Mouse (Mus musculus) mouse embryonic stem cell (cell line): ENCODE results near the gene Gm45233.

Source experiments
- in situ Hi-C, 2 experiments: fragments of 300-500 bp; cut with MboI; formaldehyde crosslinking; loops; 1 replicate in 1 of 2; 3 replicates in 1 of 2; pipeline ENCODE4 v1.14.3; 2019 to 2020; ENCODE audit warnings: low sequenced_read_pairs in 2 of 2, low pct_unique_long_range_greater_than_20kb in 1 of 2, mixed read lengths in 1 of 2; ENCODE audit not compliant: unreplicated experiment in 1 of 2

Gene Gm45233

DNA sequence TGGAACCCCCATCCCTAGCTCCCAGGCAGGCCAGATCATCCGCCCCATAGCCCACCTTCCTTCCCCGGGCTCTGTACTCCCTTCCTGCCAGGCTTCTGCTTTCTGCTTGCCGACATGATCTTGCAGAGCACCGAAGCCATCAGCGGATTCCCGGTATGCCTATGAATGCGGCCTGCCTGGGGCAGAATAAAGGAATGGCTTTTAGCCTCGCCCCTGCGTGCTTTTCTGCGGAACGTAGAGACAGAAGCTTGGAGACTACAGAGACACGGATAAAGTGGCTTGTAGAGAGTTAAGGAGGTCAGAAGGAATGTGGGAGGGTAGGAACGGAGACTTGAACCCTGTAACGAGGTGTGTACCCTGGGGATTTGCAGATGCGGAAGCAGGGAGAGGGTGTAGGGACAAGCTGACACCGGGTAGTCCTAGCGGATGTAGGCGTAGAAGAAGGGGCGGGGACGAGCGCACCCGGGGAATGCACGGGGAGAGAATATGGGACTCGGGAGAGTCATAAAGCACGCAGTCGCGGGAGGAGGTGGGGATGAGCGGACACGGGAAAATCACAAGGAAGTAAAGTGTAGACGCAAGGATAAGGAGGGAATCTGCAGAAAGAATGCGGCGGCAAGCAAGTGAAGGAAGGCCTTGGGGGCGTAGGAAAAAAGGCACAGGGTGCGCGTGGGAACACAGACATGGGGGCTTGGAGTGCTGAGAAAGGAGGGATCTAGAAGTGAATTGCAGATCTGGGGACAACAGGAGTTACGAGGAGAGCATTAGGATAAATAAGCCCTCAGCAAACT is 607 bp upstream of the Gm45233 start:
- in situ Hi-C loops: no loop called here

DNA sequence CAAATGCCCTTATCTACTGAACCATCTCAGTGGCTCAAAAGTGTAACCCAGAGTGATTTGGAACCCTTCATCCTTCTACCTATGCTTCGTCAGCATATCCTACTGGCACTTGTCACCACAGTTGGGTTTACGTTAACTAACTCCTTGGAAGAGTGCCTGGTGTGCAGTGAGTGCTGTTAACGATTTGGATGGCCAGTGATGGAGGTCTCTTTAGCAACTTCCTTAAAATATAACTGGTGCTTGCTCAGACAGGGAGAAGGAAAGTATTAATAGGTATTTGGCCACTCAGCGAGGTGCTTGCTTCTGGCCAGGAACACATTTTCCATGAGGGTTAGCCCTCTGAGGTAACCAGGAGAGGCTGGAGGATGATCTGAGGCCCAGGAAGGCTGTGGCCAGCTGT is 3.9 kb downstream of the Gm45233 start:
- in situ Hi-C loops: no loop called here

DNA sequence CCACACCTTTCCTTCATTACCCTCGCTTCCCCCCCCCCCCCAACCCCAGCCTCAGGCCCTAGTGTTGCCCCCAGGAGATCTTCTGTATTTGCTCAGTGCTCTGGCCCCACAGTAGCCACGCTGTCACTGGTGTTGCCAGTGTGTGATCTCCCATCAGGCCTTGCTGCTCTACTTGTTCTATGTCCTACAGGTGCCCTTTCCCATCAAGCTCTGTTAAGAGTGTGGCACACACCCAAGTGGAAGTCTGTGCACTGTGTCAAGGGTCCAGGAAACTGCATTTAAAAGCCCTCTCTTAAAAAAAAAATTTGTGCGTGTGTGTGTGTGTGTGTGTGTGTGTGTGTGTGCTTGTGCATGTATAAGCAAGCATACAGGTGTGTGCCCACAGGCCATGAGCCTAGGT is 4.3 kb downstream of the Gm45233 start:
- in situ Hi-C loops: no loop called here

DNA sequence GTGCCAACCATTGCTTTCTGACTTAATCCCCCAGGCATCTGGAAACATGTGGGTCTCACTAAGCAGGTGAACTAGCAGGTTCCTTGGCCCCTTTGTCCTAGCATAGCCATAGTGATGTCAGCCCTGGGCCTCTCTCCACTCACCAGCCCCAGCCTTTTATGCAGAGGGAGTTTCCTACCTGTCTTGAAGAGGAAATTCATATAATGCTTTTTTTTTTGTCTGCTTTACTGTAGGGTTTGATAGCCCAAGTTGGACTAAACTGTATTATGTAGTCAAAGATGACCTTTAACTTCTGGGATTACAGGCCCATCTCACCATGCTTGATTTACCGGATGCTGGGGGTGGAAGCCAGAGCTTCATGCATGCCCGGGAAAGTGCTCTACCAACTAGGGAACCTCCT is 5.9 kb downstream of the Gm45233 start:
- in situ Hi-C loops: no loop called here

DNA sequence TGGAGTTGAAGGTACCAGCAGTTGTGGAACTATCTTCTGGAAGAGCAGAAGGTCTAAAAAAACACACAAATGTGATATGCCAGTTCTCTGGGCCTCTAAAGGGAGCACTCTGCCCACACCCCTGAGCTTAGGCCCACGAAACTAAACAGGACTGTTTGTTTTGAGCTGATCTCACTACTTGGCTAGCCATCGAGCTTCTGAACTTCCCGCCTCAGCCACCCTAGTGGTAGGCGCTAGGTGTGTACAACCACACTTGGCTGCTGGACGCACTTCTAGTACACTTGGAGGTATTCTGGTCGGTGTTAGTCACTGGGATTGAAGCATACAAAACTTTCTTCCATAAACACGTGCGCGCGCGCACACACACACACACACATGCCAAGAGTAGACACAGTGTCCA is 7.8 kb downstream of the Gm45233 start:
- in situ Hi-C loops: no loop called here

DNA sequence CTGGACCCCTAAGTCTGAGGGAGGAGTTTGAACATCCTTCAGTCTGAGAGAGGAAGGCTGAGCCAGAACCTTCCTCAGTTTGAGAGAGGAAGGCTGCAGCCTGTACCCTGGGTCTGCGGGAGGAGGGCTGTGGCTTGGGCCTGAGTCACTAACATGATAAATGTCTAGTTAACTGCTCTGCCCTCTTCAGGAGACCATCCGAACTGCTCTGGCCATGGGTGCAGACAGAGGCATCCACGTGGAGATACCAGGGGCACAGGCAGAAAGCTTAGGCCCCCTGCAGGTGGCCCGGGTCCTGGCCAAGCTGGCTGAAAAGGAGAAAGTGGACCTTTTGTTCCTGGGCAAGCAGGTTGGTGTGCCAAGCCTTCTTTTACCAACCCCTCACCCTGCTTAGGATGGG is 8.7 kb downstream of the Gm45233 start:
- in situ Hi-C loops: no loop called here

DNA sequence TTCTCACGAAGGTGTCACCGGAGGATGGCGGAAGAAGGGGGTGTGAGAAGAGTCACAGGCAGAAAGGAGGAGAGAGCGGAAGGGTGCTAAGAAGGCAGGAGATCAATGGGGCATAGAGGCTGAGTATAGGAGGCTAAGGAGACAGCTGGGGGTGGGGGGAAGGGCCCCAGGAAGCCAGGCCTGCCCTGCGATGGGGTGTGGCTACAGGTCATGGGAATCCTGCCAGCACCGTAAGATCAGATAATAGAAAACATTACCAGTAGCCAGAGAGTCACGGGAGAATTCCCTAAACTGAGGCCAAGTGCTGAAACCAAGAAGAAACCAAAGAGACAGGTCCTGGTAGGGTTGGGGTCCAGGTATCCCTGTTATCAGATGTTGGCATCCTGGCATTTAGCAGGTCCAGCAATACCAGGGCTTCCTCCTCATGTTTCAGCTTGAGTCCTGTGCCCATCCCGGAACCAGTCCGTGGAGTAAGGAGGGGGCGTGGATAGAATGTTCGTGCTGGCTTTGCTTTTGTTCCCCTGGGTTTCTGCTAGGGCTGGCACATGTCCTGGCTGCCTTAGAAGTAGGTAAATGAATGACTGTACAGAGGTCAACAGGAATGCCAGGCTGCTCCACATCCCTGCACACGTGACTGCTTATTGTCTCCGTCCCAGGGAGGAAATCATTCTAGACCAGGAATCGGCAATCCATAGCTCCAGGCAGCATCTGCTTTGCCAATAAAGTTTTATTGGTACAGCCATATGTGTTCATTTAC is 9.8 kb downstream of the Gm45233 start:
- in situ Hi-C loops: no loop called here

DNA sequence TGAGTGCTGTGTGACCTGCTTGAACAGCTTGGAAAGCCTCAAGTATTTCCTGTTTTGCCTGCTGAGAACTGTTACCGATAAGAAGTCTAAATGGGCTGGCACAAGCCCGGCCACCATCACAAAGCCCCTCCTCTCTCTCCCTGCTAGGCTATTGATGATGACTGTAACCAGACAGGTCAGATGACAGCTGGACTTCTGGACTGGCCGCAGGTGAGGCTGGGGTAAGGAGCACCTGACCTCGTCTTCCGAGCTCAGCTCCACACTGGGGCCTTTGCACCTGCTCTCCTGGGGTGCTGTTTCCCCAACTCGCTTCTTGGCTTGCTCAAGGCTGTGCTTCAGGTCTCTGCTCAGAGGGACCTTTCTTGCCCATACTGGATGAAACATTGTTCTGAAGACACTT is 10.4 kb downstream of the Gm45233 start:
- in situ Hi-C loops: no loop called here

DNA sequence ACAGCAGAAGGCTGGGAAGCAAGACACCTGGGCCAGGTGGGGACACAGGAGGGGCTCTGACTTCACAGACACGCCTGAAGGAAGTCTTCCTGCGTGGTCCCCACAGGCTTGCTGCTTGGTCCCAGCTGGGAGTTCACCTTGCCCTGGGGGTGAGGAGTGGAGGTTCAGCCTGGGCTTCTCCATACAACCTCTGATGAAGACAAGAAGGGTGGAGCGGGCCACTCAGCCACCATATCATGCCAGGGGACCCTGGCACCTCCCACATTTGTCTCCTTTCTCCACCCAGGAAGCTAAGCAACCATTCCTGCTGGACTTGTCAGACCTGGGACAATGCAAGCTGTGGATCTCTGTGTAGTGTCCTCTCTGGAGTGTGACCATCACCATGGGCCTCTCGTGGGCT is 18.9 kb downstream of the Gm45233 start, which contains the start of gene Vsig10l:
Vsig10l (plus strand) TSS at position 301 of the 400 bp plus-strand sequence.
- in situ Hi-C loops: no loop called here

DNA sequence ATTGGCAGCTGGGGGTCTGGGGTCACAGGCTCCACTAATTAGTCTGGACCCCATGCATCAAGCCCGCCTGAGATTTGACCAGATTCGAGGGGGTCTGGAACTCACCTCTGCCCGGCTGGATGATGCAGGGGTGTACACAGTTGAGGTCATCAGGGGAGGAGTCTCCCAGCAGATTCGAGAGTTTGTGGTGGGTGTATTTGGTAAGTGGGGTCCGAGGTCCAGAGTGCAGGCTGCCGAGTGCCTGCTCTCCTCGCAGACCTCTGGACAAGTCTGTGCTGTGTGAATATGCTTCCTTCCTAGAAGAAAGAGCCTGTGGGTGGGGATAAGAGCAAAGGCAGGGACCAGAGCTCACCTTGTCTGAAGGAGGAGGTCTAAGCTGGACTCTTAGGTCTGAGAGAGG is 20.0 kb downstream of the Gm45233 start:
- in situ Hi-C loops: no loop called here

DNA sequence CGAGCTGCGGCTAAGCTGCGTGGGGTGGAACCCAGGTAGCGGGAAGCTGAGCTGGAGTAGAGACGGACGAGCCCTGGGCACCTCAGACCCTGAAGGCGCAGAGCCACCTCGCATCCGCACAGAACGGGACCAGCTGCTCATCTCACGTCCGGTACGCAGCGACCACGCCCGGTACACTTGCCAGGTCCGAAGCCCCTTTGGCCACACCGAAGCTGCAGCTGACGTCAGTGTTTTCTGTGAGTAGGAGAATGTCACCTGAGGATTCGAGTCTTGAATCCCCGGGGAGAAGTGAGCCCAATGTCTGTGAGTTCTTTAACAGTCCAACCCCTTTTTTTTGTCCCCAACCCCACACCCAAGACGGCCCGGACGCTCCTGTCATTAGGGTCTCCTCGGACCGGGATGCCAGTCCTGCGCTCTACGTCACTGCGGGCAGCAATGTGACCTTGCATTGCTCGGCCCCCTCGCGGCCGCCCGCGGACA is 21.0 kb downstream of the Gm45233 start:
- in situ Hi-C loops: no loop called here

DNA sequence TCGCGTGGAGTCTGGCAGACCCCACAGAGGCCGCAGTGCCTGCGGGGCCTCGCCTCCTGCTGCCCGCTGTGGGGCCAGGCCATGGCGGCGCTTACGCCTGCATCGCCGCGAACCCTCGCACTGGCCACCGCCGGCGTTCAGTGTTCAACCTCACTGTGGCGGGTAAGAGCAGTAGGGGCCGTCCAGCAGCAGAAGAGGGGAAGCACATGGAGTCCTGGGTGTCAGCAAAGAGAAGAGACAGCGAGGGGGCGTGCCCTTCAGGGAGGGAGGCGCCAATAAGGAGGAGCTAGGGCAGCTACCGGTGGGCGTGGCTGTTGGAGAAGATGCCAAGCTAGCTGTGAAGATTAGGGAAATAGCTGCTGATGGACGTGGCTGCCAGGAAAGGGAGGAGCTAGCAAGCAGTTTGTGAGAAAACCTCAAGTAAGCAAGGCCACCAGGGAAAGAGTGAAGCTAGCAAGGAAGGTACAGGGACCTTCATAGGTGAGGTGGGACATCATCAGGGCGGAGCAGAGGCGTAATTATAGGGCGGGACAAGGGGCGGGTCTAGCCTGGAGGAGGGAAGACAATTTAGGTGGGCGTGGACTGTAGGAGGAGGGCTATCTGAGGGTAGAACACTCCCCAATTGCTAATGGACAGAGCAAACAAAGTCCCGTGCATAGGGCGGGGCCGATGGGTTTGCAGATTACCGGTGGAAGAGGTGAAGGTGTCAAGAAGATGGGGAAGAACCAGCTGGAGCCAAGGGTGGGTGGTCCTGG is 21.6 kb downstream of the Gm45233 start:
- in situ Hi-C loops: no loop called here

DNA sequence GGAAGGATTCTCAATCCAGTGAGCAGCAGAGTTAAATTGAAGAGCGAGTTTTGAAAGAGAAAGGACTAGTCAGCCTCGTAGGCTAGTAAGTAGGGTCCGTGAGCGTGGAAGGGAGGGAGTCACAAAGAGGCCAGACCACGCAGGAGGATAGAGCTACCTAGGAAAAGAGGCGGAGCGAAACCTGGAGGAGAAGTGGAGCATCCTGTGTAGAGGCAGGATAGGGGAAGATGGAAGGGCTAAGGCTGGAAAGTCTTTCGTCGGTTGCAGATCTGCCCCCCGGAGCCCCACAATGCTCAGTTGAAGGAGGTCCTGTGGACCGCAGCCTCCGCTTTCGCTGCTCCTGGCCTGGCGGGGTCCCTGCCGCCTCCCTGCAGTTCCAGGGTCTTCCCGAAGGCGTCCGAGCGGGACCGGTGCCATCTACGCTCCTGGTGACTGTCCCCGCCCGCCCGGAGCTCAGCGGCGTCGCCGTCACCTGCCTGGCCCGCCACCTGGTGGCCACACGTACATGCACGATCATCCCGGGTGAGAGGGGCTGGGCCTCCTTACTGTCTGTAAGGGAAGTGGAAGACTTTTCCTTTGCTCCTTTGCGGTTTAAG is 22.3 kb downstream of the Gm45233 start:
- in situ Hi-C loops: no loop called here

DNA sequence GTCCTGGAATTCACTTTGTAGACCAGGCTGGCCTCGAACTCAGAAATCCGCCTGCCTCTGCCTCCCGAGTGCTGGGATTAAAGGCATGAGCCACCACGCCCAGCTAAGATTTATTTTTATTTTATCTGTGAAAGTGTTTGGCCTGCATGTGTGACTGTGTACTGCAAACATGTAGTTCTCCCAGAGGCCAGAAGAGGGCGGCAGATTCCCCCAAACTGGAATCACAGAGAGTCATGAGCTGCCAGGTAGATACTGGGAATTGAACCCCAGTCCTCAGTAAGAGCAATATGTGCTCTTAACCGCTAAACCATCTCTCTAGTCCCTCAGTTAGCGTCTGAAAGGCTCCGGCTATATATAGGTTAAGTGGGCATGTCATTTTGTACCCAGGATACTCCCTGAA is 26.4 kb downstream of the Gm45233 start:
- in situ Hi-C loops: no loop called here

DNA sequence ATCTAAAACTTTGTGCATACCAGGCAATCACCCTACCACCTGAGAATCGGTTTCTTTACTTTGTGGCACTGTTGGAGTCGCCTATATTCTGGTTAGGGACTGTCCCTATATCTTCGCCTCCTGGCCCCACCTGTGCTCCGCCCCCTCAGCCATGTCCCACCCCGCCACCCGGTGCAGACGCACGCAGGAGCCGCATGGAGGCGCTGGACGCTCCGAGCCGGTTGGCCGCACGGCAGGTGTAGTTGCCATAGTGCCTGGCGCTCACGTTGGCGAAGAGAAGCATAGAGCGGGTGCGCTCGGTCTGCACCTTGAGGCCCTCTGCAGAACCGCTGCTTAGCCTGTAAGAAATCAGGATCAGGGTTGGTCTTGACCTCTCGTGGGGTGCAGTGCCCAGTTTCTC is 31.8 kb downstream of the Gm45233 start:
- in situ Hi-C loops: no loop called here

DNA sequence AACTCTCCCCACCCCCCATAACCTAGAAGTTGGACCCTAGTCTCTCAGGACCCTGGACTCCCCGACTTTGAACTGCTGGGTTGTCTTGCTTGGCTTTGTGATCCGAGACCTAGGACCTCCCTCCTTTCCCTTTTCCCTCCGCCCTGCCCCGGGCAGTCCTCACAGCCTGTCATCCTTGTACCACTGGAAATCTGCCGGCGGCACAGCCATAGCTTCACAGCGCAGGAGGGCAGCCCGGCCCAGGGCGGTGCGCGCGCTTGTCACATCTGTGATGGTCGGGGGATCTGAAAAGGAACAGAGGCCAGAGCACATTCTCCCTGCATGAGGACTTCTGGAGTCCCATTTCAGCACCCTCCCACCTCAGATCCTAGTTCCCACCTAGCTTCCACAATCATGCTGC is 32.4 kb downstream of the Gm45233 start:
- in situ Hi-C loops: no loop called here

DNA sequence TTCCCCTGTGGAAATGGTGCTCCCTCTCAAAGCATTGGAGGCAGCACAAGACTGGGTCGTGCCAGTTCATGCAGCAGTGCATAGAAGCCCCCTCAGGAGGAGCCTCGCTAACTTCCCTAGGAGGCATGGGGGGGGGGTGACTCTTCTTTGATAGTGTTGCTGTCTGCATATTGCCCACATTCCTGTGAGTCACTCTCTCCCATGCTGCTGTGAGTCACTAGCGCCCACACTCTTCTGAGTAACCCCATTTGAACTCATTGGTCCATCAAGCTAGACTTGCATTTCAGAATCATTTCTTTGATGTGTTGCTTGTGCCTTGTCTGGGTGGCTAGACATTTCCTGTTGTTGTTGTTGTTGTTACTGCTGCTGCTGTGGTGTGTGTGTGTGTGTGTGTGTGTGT is 37.3 kb downstream of the Gm45233 start:
- in situ Hi-C loops: no loop called here

DNA sequence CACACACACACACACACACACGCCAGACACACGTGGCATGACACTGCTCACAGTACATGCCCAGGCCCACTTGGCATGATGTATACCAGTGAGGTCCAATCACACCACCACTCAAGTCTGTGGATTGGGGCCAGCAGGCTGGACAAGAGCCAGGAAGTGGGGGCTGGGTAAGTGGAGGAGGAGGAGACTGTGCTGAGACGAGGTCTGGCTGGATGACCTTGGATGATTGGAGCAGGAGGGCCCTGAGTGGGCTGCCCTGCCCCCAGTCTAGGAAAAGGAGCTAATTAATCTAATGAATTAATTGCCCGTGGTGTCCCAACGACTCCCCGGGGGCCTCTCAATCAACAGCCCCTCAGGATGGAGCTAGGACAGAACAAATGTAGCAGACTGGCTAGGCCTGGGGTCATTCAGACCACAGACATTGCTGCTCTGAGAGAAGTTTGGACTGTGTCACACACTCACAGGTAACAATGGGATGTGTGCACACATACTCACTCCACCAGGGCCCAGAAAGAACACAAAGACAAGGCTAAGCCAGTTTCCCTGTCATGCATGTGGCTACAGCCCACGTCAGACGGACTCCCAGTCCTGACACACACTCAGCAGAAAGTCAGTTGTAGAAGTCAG is 38.3 kb downstream of the Gm45233 start:
- in situ Hi-C loops: no loop called here
